Mouse (Mus musculus): ENCODE measurements around the gene Vps11. TPM values are rescaled to one million over a fixed set of nuclear protein-coding genes. Genes with fewer than 3 reads are reported as not detected.
"Not testable (repeated sequence)": the region's sequence is repeated elsewhere in the genome, so short reads cannot be mapped to it uniquely, and the experiment has no call there.

The Vps11 gene
- total RNA-seq, 2 experiments from 2014 or later = 15.3 to 16.4 TPM

DNA sequence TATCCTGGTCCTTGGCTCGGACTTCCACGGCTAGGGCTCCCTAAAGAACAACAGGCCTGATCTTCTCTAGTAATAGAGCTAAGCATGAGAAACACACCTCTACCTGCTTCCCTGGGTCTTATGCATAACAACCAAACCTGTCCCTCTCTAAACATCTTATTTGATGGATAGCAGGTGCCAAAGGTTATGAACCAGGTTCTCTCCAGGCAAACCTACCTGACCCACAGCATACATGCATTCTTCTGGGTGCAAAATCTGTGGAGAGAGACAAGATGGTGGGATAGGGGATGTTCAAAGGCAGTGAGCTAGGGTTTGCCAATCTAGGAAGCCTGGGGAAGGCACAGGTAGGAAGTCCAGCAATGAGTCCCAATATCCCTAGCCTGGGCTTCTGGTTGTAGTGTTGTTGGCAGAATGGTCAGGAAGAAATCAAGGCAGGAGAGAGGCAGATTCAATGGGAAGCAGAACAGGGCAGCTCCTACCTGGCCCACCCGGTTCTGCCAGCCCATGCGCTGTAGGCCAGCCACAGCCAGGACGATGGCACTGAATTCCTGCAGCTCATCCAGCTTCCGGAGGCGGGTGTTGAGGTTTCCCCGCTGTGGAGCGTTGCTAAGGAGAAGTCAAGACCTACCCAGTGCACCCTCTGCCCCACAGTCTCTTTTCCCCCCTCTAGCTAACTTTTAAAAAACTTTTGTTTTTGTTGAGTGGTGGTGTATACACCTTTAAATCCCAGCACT lies 23.9 kb downstream of the Vps11 start:
- ATAC-seq (replicated peaks; ENCODE audit: low FRiP score, low TSS enrichment, poor library complexity, severe bottlenecking) = no peak

DNA sequence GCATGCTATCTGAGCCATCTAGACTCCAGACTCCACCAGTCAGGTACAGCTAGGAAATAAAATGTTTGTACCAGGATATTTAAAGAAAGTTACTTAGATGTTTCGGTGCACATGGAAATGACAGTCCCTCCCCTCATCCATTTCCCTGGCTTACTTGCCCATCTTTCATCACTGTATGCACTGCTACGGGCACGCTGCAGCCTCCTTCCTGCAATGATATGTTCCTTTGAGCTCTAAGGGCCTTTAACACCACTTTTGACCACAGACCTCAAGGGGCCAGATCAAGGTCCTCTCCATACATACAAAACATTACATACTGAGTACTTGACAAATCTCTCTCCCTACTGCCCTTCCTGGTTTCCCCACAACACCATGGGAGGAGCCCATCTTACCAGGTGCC lies 24.5 kb downstream of the Vps11 start:
- ATAC-seq (replicated peaks; ENCODE audit: low FRiP score, low TSS enrichment, poor library complexity, severe bottlenecking) = no peak

DNA sequence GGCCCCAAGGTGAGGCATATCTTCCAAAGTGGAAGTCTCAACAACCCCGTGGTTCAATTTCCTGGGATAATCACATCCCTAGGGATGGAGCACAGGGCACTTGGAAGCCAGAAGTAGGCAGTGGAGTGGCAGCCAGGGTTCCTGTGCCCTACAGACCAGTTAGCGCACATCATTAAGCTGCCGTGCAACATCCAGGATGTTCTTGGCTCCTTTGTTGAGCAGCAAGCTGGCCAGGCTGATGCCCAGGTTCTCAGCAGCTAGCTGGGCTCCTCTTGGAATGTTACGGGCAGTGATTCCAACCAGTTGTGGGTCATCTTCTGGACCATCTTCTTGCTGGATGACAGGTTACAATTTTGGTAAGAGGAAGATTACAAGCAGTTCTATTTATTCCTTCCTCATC lies 25.0 kb downstream of the Vps11 start:
- not testable (repeated sequence) for ATAC-seq (replicated peaks; ENCODE audit: low FRiP score, low TSS enrichment, poor library complexity, severe bottlenecking)

DNA sequence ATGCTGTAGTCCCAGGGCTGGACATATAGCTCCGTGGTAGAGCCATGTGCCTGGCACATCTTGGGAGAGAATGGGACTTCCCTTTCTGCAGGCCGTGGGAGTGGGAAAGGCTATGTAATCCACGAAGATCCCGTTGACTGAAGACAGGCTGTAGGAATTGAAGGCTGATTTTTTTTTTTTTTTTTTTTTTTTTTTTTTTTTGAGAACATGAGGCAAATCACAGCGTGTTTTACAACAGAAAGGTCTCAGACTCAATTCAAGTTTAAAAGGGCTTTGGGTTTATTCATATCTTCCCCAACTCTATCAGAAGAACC lies 25.4 kb downstream of the Vps11 start:
- ATAC-seq (replicated peaks; ENCODE audit: low FRiP score, low TSS enrichment, poor library complexity, severe bottlenecking) = no peak

DNA sequence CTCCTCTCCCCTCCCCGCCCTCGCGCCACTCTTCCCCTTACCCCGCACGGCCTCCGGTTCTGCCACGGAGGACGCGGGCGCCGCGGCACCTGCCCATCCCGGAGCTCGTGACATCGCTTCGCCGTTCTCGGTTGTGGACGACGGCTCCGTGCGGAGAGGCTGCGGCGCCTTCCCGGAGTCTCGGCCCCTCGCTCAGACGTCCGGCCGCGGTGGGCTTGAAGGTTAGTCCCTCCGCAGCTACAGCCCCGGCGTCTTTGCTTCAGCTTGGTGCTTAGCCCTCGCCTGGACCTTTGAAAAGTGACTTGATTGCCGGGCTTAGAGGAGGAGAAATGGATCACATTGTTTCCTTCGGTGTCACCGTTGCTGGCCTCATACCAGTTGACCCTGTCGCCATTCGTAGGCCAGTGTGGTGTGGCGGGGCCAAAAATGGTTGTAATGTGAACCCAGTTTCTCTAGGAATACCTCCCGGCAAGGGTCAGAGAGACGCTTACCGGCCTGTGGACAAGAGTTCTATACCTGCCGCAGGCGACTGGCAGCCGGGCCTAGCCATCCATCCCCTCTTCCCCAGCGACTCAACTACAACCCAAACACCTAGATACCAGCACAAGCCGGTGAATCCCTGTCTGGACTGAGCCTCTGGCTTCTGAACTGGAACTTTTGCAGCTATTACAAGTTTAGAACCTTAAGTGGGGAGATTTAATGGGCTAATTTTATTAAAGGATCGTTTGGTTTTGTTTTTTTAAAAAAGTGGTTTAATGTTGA lies 26.0 kb downstream of the Vps11 start:
- ATAC-seq (replicated peaks; ENCODE audit: low FRiP score, low TSS enrichment, poor library complexity, severe bottlenecking) = no peak

DNA sequence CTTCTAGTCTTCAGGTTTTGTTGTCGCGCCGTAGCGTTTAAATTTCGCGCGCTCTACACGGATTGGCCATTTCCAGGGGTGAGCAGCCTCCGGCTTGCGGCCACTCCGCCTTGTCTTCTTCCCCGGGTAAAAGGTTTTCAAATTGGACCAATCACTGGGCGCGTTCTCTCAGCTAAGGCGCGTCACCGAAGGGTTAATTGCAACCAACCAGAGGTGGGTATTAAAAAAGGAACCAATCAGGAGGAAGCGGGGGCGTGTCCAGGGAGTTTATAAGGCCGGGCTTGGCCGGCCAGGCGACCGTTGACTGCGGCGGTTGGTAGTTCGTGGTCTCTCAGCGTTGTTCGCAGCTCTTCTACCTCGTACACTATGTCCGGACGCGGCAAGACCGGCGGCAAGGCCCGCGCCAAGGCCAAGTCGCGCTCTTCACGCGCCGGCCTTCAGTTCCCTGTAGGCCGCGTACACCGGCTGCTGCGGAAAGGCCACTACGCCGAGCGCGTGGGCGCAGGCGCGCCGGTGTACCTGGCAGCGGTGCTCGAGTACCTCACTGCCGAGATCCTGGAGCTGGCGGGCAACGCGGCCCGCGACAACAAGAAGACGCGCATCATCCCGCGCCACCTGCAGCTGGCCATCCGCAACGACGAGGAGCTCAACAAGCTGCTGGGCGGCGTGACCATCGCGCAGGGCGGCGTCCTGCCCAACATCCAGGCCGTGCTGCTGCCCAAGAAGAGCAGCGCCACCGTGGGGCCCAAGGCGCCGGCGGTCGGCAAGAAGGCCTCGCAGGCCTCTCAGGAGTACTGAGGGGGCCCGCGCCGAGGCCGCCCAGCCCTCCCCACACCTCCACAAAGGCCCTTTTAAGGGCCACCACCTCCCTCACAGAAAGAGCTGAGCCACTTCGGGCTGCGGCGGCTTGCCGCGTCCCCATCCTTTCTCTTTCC lies 26.8 kb downstream of the Vps11 start, which contains the start of gene H2afx:
Gene H2afx, plus strand, starts transcription at position 299 of the 935 bp plus-strand sequence.
- peak; percentile 87 for ATAC-seq (replicated peaks; ENCODE audit: low FRiP score, low TSS enrichment, poor library complexity, severe bottlenecking)

DNA sequence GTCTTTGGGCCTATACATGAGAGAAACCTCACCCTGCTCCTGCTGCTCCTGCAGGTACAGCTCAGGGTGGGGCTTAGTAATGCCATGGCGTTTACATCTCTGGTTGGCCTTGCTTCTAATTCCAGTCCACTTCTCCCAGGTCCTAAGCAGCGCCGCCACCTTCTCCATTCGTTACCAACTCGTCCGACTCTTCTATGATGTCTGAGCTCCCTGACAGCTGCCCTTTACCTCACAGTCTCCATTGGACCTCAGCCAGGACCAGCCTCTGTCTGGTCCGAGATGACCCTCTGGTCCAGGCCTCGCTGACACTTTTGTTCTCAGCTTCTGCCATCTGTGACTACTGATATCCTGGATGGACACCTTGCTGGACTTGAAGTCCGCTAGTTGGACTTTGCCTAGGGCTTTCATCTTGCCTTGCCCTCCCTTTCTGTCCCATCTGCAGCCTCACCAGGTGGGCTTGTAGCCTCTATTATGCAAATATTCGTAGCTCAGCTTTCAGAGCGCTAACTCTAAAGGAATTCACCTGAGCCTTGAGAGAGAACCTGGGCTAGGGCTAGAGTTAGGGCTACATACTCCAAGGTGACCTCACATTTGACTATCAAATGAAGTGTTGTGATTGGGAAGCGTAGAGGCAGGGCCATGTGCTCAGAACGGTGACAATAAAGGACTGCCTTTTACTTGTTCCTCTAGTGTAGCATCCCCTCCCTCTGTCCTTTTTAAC lies 28.4 kb downstream of the Vps11 start:
- ATAC-seq (replicated peaks; ENCODE audit: low FRiP score, low TSS enrichment, poor library complexity, severe bottlenecking) = no peak

DNA sequence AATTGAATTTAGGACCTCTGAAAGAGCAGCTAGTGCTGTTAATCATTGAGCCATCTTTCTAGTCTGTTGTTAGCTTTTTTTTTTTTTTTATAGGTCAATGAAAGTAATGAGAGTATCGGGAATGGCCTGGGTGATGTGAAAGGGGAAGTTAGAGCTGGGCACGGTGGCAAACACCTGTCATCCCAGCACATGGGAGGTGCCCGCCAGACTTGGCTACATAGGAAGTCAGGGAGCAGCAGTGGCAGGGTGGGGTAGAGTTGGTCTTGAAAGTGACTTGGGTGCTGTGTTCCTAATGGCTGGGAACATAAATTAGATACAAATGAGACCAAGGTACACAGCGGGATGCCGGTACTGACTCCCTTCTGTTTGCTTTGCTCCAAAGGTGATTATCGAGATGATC lies 30.7 kb downstream of the Vps11 start:
- ATAC-seq (replicated peaks; ENCODE audit: low FRiP score, low TSS enrichment, poor library complexity, severe bottlenecking) = no peak

DNA sequence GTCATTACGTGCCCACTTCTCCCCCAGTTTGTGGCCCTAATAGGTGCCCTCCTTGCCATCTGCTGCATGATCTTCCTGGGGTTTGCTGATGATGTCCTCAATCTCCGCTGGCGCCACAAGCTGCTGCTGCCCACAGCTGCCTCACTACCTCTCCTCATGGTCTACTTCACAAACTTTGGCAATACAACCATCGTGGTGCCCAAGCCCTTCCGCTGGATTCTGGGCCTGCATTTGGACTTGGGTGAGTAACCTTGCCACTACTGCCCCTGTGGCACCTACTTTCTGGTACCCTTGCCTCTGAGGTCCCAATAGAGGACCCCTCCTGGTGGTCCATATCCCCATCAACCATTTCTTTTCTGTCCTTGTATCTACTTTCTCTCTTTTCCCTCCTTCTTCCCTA lies 33.5 kb downstream of the Vps11 start:
- ATAC-seq (replicated peaks; ENCODE audit: low FRiP score, low TSS enrichment, poor library complexity, severe bottlenecking) = no peak

DNA sequence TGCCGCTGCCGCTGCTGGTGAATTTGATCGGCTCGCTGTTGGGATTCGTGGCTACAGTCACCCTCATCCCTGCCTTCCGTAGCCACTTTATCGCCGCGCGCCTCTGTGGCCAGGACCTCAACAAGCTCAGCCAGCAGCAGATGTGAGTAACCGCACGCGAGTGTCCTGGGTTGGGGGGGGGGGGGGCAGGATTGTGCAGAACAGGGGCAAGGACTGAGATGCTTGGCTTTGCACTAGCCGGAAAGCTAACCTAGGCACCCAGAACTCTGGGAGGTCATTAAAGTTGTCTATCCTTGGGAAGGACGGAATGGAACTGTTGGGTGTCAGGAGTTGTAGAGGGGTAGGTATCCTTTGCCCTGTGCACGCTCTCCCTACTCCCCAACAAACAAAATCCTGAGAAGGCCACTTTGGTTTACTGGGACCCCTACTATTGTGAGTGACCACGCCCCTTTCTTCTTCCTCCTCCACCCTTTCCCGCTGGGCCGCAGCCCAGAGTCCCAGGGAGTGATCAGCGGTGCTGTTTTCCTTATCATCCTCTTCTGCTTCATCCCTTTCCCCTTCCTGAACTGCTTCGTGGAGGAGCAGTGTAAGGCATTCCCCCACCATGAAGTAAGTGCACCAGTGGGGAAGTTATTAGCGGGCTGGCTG lies 34.3 kb downstream of the Vps11 start:
- ATAC-seq (replicated peaks; ENCODE audit: low FRiP score, low TSS enrichment, poor library complexity, severe bottlenecking) = peak; percentile 42

DNA sequence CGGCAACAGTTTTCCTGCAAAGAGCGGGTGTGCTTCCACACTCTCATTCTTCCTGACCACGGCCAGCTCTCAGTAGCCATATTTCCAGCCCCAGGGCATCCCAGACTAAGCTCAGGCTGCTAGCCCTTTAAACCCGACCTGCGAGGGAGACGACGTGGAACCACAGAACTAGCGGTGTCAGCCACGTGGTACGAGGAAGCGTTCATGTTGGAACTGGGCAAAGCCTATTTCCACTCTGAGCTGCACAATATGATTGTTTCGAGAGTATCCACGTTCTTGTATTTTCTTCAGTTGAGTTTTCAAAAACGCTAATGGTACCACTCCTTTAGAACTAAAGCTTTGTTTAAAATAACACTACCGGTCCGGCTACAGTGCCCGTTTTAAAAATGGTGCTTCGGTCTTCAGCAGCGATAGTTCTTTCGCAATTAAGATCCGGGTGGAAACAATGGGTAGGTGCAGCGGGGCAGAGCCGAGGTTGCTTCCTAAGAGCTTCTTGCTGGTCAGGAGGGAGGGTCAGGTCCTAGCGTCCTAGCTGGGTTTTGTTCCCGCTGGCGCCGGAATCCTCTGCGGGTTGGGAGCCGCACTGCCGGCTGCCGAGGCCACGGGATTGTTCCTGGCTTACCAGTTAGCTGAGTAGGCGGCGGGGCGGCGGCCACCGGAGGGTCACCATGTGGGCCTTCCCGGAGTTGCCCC lies 35.0 kb downstream of the Vps11 start:
- peak; percentile 95 for ATAC-seq (replicated peaks; ENCODE audit: low FRiP score, low TSS enrichment, poor library complexity, severe bottlenecking)

DNA sequence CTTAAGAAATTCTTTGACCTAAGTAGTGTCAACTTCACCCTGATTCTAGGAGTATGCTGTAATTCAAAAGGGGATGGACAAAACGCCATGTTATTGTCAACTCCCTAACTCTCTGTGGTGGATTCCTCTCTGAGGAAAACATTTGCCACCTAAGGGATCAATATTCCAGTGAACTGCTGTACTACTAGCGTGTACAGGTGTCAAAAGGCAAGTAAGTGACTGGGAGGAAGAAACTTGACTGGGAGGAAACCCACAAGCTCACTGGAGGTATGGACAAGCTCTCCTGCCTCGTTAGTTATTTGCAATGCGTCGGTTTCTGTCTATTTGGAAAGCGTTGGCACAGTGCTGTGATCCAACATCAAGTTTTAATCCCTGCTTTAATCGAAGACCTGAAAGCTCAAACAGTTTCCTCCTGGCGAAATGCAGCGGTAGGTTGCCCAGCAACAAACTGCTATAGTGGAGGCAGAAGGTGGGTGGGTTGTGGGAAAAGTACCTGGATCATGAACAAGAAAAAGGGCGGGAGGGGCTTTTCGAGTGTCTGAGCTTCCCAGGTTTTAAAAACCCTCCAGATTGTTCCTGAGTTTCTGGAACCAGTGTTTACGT lies 35.6 kb downstream of the Vps11 start, which contains the start of gene Dpagt1:
Gene Dpagt1, plus strand, starts transcription at position 252 of the 603 bp plus-strand sequence.
- no peak for ATAC-seq (replicated peaks; ENCODE audit: low FRiP score, low TSS enrichment, poor library complexity, severe bottlenecking)

DNA sequence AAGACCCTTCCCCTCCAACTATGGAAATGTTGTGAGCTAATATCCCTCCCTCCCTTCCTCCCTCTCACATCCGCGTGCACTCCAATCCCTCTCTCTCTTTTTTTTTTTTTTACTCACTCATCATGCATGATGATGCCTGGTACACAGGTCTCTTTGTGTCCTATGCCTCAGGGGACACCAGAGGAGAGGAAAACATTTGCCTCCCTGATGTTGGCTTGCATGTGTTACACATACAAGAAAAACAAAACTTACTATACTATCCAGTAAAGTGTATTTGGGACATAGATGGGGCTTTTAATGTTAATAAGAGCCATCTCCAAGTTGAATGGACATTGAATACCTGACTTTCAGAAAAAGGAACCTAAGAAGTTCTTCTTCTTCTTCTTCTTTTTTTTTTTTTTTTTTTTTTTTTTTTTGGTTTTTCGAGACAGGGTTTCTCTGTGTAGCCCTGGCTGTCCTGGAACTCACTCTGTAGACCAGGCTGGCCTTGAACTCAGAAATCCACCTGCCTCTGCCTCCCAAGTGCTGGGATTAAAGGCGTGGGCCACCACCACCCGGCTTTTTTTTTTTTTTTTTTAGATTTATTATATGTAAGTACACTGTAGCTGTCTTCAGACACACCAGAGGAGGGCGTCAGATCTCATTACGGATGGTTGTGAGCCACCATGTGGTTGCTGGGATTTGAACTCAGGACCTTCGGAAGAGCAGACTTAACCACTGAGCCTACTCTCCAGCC lies 36.3 kb downstream of the Vps11 start:
- not testable (repeated sequence) for ATAC-seq (replicated peaks; ENCODE audit: low FRiP score, low TSS enrichment, poor library complexity, severe bottlenecking)

DNA sequence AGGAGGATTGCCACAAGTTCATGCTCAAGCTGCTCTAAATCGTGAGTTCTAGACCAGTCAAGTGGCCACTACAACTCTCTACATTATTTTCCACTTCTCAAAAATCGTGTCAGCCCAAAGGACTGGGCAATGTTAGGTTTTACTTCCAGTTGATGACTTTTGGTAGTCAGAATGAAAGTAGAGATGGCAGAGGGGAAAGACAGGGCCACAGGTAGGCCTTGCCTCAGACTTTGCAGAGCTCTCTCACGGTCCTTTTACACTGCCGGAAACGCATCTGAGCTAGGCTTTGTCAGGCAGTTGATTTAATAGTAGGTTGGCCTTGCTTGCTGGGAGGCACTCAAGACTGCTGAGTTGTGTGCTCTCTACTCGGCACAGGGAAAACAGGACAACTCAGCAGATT lies 37.3 kb downstream of the Vps11 start:
- no peak for ATAC-seq (replicated peaks; ENCODE audit: low FRiP score, low TSS enrichment, poor library complexity, severe bottlenecking)

DNA sequence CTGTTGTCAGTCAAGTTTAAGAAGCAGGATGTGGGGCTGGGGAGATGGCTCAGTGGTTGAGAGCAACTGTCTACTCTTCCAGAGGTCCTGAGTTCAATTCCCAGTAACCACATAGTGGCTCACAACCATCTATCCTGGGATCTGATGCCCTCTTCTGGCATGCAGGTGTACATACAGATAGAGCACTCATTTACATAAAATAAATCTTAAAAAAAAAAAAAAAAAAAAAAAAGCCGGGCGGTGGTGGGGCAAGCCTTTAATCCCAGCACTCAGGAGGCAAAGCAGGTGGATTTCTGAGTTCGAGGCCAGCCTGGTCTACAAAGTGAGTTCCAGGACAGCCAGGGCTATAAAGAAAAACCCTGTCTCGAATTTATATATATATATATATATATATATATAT lies 37.8 kb downstream of the Vps11 start:
- ATAC-seq (replicated peaks; ENCODE audit: low FRiP score, low TSS enrichment, poor library complexity, severe bottlenecking) = not testable (repeated sequence)

DNA sequence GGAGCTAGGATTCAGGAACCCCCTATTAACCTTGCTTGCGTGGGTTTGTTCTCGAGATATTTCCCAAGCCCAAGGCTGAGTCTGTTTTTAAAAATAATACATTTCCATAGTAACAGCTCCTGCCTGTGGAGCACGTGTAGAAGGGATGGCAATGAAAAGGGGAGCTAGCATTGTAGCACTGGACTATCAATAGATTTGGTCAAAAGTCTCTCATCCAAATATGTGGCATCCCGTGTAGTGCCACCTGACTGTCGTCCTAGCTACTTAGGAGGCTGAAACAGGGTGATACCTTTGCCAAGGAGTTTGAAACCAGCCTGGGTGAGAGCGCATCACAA lies 40.7 kb downstream of the Vps11 start:
- ATAC-seq (replicated peaks; ENCODE audit: low FRiP score, low TSS enrichment, poor library complexity, severe bottlenecking) = no peak

All from megakaryocyte-erythroid progenitor cell, adult 5-6 weeks (primary cell).